Mouse (Mus musculus): ENCODE data around the gene Pagr1a.

Pagr1a gene

DNA sequence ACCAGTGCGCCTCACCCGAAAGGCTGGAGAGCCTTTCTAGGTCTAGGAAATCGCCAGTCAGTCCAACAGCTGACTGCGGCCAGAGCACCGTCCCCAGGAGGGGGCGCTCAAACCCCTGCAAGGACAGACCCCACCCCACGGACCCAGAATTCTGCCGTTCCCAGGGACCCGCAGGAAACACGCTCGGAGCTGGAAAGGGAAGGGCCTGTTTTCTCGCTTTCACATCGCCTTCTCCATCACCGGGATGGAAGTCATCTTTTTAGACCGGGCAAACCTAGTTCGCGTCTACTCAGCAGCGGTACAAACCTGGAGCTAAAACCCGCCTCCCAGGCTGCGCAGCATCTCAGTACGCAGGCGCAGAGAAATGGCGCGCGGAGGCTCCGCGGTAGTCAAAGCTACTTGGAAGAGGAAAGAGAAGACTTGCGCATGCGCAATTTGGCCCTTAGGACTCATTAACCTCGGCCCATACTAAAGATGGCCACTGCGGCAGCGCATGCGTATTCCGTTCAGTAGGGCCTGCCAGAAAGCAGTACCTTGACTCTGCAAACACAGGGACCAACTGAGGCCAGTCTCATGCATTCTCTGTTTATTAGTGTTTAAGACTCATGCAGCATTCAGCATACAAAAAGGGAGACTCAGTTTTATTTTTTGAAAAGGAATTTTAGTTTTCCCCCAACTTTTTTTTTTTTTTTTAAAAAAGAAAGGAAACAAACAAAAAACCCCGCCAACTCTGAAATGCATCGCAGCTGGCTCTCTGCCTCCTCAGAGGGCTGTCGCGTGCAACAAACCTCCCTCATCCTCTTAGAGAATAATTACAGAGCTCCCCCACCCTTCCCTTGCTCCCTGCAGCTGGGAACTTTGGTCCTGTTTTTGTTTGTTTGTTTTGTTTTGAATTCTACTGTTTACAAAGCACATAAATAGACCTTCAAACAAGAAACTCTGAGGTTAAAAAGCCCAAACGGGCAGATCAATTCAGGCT is at the start of gene Pagr1a:
Pagr1a (minus strand) TSS at position 382 of the 979 bp plus-strand sequence.
- peak; percentile 98 for DNase-seq (ENCODE audit: extremely low spot score, low spot score)

DNA sequence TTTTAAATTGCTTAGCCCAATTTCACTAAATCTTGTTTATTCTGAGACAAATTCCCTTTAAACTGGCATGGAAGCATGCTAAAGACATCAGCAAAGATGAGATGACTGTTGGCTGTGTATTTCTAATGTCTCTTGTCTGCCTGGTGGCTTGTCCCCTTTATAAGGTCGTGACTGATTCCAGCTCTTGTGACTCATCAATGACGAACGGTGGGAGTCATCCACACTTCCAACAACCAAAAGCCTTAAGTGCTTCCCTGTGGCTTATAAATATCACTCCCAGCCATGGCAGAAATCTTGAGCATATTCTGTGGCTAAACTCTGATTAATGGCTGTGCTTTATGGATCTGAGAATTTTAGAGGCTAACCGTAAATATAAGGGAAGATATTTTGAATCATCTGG is 49.2 kb upstream of the Pagr1a start:
- DNase-seq (ENCODE audit: extremely low spot score, low spot score): no peak

DNA sequence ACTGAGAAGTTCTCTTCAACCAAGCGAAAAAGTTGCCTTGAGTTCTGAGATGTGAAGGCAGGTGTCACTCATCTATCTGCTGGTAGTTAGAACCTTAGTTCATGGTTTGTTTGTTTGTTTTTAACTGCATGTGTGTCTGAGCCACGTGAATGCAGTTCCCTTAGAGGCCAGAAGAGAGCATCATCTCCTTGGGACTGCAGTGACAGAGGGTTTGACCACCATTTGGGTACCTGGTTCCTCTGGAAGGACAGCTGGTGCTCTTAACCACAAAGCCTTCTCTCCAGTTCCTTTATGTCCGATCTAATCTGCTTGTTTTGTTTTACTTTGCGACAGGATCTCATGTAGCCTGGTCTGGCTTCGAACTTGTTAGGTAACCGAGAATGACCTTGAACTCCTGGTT is 48.4 kb upstream of the Pagr1a start:
- DNase-seq (ENCODE audit: extremely low spot score, low spot score): no peak

DNA sequence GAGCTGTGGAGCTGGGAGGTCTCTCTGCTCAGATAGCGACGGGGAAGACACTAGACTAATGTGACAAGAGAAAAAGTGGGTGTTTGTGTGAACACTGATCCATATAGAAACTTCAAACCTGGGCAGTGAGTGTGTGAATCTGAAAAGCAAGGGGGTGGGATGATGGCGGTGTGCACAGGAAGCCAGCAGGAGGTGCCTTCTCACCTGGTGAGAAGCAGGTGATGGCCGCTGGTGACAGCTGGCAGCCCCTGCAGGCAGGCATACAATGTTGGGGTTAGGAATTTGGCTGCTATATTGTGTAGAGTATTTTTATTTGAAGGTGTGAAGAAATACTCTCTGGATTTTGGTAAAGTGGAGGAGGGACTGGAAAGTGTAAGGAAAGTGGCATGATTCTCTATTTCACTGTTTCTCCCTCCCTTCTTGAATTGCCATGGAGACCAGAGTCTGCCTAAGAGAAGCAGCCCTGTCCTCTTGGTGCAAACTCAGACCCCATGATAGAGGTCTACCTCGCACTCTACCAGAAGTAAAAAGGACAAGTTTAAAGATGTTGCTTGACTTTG is 38.0 kb upstream of the Pagr1a start:
- no peak for DNase-seq (ENCODE audit: extremely low spot score, low spot score)

DNA sequence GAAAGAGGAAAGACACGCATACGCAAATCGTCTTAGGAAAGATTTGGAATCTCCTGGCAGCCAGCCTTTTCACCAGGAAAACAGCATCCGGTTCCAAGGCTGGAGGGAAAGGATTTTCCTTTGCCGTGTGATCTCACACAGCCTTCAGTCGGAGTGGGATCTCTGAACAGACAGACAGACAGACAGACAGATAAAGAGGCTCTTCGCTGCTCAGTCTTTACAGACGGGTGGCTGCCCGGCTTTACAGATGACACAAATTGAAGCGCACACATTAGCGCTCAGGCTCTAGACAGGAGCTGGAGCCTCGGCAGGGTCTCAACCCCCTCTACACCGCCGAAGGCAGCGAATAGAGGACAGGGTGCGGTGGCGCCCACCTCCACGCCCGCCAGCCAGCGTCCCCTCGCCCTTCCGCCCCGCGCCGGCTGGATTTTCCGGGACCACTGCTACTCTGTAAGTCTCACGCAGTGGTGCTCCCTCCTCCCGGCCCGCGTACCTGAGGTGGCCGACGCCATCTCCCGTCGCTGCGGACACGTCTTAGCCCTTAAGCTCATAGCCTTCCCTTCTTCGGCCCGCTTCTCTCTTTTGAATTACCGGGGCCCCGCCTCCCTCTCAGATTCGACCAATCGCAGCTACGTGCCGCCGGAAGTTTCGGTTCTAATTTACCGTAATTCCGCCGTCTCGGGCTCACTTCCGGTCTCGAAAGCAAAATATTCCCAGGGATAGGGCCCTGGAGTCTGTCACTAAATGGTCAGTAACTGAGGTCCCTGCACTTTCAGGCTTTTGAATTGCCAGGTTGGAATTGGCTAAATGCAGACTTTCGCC is 24.9 kb upstream of the Pagr1a start, which contains the start of gene Kif22:
Kif22 (minus strand) TSS at position 621 of the 822 bp plus-strand sequence.
- peak; percentile 90 for DNase-seq (ENCODE audit: extremely low spot score, low spot score)

DNA sequence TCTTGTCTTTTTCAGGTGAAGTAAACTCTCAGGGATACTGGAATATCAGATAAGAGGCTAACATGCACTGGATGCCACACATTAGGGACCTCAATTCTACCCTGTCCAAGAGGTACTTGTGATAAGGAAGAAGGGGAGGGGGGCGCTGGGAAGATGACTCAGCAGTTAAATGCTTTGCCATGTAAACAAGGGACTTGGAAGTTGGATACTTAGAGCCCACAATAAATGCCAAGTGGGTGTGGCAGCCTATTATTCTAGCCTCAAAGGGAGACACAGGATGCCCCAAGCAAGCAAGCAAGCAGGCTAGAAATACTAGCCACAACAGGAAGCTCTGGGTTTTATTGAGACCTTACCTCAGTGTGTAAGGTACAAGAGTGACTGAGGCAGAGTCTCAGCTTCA is 14.1 kb upstream of the Pagr1a start:
- no peak for DNase-seq (ENCODE audit: extremely low spot score, low spot score)

DNA sequence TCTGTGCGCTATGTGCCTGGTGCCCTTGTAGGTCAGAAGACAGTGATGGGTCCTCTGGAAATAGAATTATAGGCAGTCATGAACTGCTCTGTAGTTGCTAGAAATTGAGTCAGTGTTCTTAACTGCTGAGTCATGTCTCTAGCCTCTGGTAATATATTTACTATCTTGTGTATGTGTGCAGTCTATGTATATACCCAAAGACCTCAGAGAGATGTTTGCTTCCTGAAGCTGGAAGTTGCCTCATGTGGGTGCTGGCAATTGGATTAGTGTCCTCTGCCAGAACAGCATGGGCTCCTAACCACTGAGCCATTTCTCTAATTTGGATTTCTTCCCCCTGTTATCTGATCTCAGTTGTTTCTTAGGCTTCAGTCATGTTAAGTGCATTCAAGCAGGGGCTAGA is 13.0 kb upstream of the Pagr1a start:
- no peak for DNase-seq (ENCODE audit: extremely low spot score, low spot score)

DNA sequence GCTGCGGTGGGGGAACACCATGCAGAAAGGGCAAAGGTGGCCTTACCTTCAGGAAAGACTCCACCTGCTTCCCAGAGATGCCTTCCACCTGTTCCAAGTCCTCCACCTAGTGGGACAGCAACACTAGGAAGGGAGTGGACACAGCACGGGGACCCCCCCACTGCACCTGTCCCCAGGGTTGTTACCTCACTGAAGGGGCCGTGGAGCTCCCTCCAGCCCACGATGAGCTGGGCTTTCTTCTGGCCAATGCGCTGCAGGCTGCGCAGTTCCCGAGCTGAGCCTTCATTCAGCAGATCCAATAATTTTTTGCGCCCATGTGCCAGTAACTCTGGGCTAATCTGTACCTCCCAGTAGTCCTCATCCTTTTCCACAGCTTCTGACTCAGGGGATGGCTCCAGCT is 10.7 kb upstream of the Pagr1a start:
- DNase-seq (ENCODE audit: extremely low spot score, low spot score): no peak

DNA sequence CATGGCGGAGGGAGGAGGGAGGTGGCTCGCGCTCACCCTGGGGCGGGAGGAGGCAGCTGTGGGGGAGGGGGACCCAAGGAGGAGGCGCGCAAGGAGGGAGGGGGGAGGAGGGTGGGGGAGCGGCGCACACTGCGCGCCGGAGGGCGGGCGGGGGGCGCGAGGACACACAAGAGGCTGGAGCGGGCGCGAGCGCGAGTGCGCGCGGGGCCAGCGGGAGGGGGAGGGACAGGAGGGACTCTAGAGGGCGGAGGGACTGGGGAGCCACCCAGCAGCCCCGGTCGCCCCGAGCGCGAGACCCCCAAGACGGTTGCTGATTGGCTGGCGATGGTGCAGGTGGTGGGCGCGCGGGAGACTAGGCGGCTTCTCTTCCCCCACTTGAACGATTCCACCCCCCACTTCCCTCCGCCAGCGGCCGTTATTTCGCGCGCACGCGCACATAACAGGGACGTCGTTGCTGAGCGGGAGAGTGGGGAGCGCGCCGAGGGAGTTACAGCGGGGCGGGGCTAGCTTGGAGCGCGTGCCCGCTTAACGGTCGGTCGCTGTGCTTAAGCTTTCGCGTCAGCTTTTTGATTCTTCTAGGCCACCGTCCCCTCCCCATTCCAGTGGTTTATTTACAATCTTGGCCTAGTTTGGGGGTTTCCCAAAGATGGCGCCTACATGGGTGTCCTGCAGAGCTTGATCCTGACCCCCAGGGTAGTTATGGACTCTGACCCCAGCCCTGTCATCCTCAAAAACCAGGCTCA is 10.0 kb upstream of the Pagr1a start, which contains the start of gene Maz:
Maz (minus strand) TSS at position 54 of the 743 bp plus-strand sequence.
- peak; percentile 99 for DNase-seq (ENCODE audit: extremely low spot score, low spot score)

DNA sequence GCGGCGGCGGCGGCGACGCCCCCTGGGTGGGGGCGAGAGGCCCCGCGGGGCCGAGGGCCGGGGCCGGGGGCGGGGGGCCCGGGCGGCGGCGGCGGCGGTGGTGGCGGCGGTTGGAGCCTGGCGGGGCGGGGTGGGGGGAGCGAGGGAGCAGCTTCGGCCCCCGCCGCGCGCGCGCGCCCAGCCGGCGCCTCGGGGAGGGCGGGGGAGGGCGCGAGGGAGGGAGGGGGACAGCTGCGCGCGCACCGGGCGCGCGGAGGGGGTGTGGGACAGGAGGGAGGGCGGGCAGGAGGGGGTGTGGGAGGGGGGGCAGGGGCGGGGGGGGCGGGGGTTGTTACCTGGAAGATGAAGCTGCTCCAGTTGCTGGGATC is 9.4 kb upstream of the Pagr1a start:
- DNase-seq (ENCODE audit: extremely low spot score, low spot score): no peak

DNA sequence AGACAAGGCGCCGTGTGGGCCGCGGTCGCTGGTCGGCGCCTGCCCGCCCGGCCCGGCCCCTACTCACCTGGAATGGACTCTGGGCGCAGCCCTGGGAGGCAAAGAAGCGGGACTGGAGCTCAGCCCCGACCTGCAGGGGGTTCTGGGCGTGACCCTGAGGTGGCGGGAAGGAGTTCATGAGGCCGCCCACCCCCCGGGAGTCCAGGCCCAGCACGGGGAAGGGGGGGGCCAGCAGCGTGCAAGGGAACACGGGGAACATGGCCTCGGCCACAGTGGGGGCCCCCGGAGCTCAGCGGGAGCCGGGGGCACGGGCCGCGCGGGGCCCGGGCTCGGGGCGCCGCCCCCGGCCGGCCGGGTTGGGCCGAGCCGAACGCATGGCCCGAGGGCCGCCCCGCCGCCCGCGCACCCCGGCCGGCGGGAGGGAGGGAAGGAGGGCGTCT is 9.0 kb upstream of the Pagr1a start:
- DNase-seq (ENCODE audit: extremely low spot score, low spot score): peak; percentile 86

DNA sequence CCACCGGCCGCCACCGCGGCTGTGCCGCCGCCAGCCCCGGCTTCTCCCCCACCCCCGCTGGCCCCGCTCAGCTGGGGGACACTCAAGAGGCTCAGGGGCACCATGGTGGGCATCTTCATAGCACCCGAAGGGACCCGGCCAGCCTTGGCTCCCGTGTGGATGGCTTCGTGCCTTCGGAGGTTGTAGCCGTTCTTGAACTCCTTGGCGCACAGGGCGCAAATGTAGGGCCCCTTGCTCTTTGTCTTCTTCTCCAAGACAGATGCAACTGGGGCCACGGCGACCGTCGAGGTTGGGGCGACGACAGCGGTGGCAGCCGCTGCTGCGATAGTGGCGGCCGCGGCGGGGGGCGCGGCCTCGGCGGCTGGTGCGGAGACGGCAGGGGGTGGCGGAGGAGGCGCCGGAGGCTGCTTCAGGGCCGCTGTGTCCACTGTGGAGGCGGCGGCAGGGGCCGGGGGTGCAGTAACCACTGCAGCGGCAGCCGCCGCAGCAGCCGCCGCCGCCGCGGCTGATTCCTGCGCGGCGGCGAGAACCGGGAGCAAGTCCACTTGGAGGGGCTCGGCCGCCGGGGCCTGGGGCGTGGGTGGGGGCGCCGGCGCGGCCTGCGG is 8.5 kb upstream of the Pagr1a start:
- DNase-seq (ENCODE audit: extremely low spot score, low spot score): peak; percentile 57

DNA sequence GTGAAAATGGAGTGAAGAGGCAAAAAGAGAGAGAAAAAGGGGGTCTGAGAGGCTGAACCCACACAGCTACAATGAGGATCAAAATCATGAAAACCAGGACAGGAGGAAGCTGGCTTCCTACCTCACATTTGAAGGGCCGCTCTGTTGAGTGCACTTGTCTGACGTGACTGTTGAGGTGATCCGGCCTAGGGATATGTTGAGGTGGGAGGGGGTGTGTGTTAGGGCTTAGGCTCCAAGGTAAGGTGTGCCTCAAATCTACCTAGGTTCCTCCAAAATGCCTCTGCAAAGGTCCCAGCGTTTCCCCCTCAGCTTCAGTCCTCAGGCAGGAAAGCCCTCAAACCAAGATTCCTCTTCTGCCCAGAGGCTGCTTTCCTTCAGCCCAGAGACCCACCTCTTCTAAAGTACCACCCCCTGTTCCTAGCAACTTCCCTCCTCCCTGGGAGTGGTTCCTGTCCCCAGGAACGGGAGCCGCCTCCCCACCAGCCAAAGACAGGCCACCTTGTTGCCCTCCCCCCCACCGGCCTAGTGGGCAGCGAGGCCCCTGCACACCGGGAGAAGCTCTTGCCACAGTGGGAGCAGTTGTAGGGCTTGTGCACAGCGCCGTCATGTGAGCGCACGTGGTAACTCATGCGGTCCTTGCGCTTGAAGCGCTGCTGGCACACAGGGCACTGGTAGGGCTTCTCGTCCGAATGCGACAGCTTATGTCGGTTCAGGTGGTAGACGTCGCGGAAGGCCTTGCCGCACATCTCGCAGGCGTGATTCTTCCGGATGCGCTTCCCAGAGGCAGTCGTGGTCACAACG is 7.8 kb upstream of the Pagr1a start:
- DNase-seq (ENCODE audit: extremely low spot score, low spot score): peak; percentile 78

DNA sequence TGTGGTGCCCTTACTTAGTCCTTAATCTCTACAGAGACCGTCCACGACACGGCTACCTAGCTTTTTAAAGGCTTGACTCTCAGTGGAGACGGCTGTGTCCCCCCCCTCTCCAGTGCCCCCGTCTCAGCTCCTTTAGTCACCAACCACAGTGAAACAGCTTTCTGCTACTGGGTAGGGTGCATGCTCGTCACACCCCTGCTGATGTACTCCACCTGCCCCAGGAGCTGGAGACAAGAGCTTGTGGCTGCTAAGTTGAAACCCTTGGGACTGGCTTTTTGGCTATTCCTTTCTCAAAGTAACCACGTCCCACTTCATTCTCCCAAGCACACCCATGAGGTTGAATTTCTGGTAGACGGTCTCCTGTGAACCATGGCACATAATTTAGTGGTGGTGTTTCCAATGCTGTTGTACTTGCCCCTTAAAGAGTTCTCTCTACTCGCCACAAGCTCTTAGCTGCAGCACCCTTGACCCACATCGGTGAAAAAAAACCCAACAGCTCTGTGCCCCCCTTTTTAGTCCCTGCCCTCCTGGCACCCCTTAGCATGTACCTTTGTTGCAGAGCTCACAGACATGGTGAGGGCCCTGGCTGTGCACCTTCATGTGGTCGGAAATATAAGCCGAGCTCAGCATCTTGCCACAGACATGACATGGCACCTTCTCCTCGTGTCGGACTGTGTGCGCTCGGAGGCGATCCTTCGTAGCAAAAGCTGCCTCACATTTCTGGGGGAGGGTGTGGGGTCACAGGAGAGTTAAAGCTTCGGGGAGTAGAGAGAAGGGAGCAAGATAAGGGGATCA is 6.9 kb upstream of the Pagr1a start:
- peak; percentile 21 for DNase-seq (ENCODE audit: extremely low spot score, low spot score)

DNA sequence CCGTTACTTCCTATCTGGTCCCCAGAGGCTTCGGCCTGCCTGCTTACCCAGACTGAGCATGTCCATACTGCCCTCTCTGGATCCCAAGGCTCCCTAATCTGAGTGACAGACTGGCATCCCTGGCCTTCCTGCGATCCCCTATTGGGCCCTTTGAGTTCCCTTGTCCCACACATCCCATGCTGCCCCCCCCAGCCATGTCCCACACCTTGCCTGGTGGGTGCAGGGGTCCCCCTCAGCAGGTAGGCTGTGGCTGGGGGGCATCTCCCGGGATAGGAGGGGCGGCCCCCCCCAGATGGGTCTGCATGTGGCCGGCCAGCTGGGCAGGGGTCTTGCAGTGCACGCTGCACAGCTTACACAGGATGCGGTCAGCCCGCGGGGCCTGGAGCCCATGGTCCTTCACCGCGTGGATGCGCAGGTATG is 6.1 kb upstream of the Pagr1a start:
- peak; percentile 17 for DNase-seq (ENCODE audit: extremely low spot score, low spot score)

DNA sequence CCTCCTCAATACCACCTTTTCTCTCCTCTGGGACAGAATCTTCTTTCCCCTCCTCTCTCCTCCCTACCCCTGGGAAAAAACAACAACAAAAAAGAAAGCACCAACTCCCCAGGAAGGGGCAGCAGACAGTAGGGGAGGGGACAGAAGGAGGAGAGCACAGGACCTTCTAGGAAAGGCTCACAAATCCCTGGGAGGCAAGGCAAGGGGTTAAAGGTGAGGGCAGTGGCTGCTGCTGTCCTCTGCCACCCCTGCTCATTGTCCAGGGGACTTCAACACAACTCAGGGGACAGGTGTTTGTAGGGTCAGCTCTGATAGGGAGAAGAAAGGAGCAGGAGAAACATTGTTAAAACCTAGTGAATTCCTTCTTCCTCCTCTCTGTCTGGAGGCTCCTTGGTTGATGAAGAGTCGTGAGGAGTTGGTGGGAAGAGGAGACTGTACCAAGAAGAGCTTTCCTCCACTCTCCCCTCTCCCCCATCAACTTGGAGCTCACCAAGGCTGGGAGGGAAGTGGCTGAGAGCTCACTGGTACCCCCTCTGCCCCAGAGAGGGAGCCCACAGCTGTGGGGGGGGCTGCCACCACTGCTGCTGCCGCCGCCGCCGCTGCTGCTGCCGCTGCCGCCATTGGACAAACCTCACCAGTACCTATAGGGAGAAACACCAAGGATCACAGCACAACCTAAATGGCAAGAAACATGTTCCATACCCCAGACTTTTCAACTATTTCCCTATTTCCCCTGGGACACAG is 5.5 kb upstream of the Pagr1a start:
- no peak for DNase-seq (ENCODE audit: extremely low spot score, low spot score)

DNA sequence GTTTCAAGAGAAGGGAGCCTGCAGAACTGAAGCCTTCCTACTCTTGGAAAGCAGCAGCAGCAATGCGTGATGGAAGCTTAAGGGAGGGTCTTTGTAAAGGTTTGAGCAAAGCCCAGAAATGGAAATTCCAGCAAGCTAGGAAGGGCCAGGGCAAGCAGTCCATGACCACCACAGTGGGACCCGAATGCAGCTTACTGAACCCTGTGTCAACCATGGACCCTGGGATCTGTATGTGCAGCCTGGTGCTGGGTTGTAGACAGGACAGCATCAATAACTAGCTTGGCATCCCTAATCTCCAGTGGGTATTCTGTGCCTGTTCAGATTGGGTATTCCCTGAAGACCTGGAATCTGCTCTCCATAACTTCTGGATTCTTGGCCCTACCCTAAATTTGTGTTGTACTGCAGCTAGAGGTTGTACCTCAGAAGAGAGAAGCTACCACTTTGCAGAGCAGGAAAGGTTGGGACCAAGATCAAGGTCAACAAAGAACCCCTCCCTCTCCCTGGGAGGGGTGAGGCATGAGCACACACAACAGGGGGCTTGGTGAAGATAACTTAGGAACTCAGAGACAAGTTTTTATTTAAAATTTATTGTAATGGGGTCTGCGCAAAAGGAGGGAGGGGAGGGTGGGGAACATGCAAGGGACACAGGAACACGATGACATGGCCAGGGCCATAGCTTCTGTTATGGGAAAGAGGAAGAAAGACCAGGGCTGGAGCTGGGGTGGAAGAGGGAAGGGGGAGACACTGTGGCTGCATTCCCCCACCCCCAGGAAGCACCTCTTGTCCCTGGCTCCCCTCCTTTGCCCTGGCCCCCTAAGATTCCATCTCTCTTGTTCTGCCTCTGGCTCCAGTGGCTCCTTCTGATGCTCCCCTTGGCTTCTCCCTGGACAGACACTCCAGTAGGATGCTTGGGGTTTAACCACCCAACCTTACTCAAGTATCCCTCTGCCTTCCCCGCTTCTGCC is 4.7 kb upstream of the Pagr1a start:
- DNase-seq (ENCODE audit: extremely low spot score, low spot score): peak; percentile 43
